Mouse (Mus musculus) forebrain, embryonic 11.5 days (tissue): ENCODE data around the gene Pi4ka. TPM values are rescaled to one million over a fixed set of nuclear protein-coding genes. Genes with fewer than 3 reads are reported as not detected.

Experiments
- ATAC-seq: fragments of 200-750 bp; cut with Nextera tagmentation; replicated peaks from 2 replicates; pipeline ENCODE4 v1.8.0; 2017; ENCODE audit warnings: moderate TSS enrichment; ENCODE audit not compliant: low FRiP score
- DNase-seq: peaks from one replicate; pipeline ENCODE4 v3.0.0-alpha.2; 2017; ENCODE audit warnings: low spot score
- H3K27ac ChIP-seq: fragments of 300-500 bp; sonication (generic); 2 replicates; pipeline ENCODE4 v1.5.1; 2014; ENCODE audit warnings: low read depth, low read length
- H3K27me3 ChIP-seq: fragments of 300-500 bp; sonication (generic); 2 replicates; pipeline ENCODE4 v1.6.1; 2014; ENCODE audit warnings: mild to moderate bottlenecking, low read length, mixed read lengths; ENCODE audit not compliant: control insufficient read depth, insufficient read depth
- H3K36me3 ChIP-seq: fragments of 300-500 bp; sonication (generic); 2 replicates; pipeline ENCODE4 v1.6.1; 2014; ENCODE audit warnings: mild to moderate bottlenecking, low read length, moderate library complexity, mixed read lengths; ENCODE audit not compliant: control insufficient read depth, insufficient read depth
- H3K4me1 ChIP-seq: fragments of 300-500 bp; sonication (generic); replicated peaks from 2 replicates; pipeline ENCODE4 v1.6.1; 2014; ENCODE audit warnings: low read length, mixed read lengths; ENCODE audit not compliant: control insufficient read depth, insufficient read depth
- H3K4me2 ChIP-seq: fragments of 300-500 bp; sonication (generic); 2 replicates; pipeline ENCODE4 v1.6.1; 2014; ENCODE audit warnings: low read depth, mild to moderate bottlenecking, low read length, moderate library complexity, mixed read lengths; ENCODE audit not compliant: severe bottlenecking
- H3K4me3 ChIP-seq: fragments of 300-500 bp; sonication (generic); 2 replicates; pipeline ENCODE4 v1.5.1; 2014; ENCODE audit warnings: low read depth, low read length
- H3K9ac ChIP-seq: fragments of 300-500 bp; sonication (generic); 2 replicates; pipeline ENCODE4 v1.6.1; 2014; ENCODE audit warnings: low read length
- H3K9me3 ChIP-seq: fragments of 300-500 bp; sonication (generic); 2 replicates; pipeline ENCODE4 v1.6.1; 2016; ENCODE audit warnings: low read length, mixed read lengths; ENCODE audit not compliant: control insufficient read depth
- whole genome bisulfite sequencing: fragments of 180-500 bp; shearing (Covaris S2); extraction: QIAGEN DNeasy Blood & Tissue Kit; methylation state at CpG from one replicate; pipeline ENCODE4 v1.1.7; 2014; 5-methylcytosine and 5-hydroxymethylcytosine counted together
- polyA plus RNA-seq: library from polyadenylated mRNA; unstranded; fragments of >200 nt; fragmentation: Nextera tagmentation; extraction: Ambion mirVana; gene quantifications from 2 replicates; pipeline ENCODE4 v1.2.1, GENCODE M21; 2014

The Pi4ka gene
- polyA plus RNA-seq, 1 experiment from 2014 or later, result 54.3 TPM

GRCm38 (mm10) chr16:17405271-17405696 is 830 bp downstream of the Pi4ka start:
- WGBS, result under 1% methylated on average over 22 of the region's 22 CpGs

GRCm38 (mm10) chr16:17402855-17403254 is 3.3 kb downstream of the Pi4ka start:
- ATAC-seq, result no peak
- Histone ChIP-seq H3K27ac (no peak overlapping the region), H3K4me2 (no peak overlapping the region), H3K9me3 (no peaks in the 10 kb centered on the region), H3K27me3 (no peaks in the 10 kb centered on the region), H3K4me3 (no peak overlapping the region), H3K36me3 (no peaks in the 10 kb centered on the region; the same call in 1 of the 2 replicates), H3K9ac (no peak overlapping the region), H3K4me1 (peaks cover 6% of the 10 kb centered on the region; the same call in 1 of the 2 replicates)
- WGBS, result 68% methylated on average over 1 of the region's 1 CpGs
- no peak for DNase-seq

More at GRCm38 (mm10) chr16:17405271-17405696, 830 bp downstream of the Pi4ka start:
- H3K9ac ChIP-seq, result peak overlapping the region; percentile 72
- peak; percentile 85 for ATAC-seq
- peaks cover 6% of the 10 kb centered on the region; the same call in 1 of the 2 replicates for H3K4me1 ChIP-seq
- H3K27me3 ChIP-seq, result no peaks in the 10 kb centered on the region
- H3K9me3 ChIP-seq, result no peaks in the 10 kb centered on the region
- peak overlapping the region; percentile 61 for H3K4me3 ChIP-seq
- DNase-seq, result no peak
- no peaks in the 10 kb centered on the region; the same call in 1 of the 2 replicates for H3K36me3 ChIP-seq
- H3K4me2 ChIP-seq, result peak overlapping the region; percentile 75
- peak overlapping the region; percentile 14; the same call in 1 of the 2 replicates for H3K27ac ChIP-seq

- no peak overlapping the region for H3K4me2 ChIP-seq
- DNase-seq (no peak), ATAC-seq (no peak)
- no peaks in the 10 kb centered on the region for H3K27me3 ChIP-seq
- H3K9me3 ChIP-seq, result no peaks in the 10 kb centered on the region
- H3K9ac ChIP-seq, result no peak overlapping the region
- no peak overlapping the region for H3K4me3 ChIP-seq
- WGBS, result 88% methylated on average over 4 of the region's 4 CpGs
- no peak overlapping the region for H3K27ac ChIP-seq
- H3K36me3 ChIP-seq, result no peaks in the 10 kb centered on the region
- H3K4me1 ChIP-seq, result no peaks in the 10 kb centered on the region
These were observed 13.3 kb downstream of the Pi4ka start for GRCm38 (mm10) chr16:17392784-17393183.

GRCm38 (mm10) chr16:17383594-17384326 is 22.4 kb downstream of the Pi4ka start:
- no peaks in the 10 kb centered on the region for H3K27me3 ChIP-seq
- no peak overlapping the region for H3K4me3 ChIP-seq
- H3K36me3 ChIP-seq, result no peaks in the 10 kb centered on the region
- DNase-seq (no peak), ATAC-seq (no peak)
- H3K27ac ChIP-seq, result no peak overlapping the region
- no peak overlapping the region for H3K9ac ChIP-seq
- WGBS, result 83% methylated on average over 2 of the region's 2 CpGs
- no peaks in the 10 kb centered on the region for H3K9me3 ChIP-seq
- H3K4me2 ChIP-seq, result no peak overlapping the region
- H3K4me1 ChIP-seq, result no peaks in the 10 kb centered on the region

GRCm38 (mm10) chr16:17382306-17382705 is 23.8 kb downstream of the Pi4ka start:
- Histone ChIP-seq H3K4me1 (no peaks in the 10 kb centered on the region), H3K36me3 (no peaks in the 10 kb centered on the region), H3K27ac (no peak overlapping the region), H3K4me2 (no peak overlapping the region), H3K9me3 (no peaks in the 10 kb centered on the region), H3K27me3 (no peaks in the 10 kb centered on the region), H3K4me3 (no peak overlapping the region), H3K9ac (no peak overlapping the region)
- 98% methylated on average over 4 of the region's 4 CpGs for WGBS
- DNase-seq (no peak), ATAC-seq (no peak)

GRCm38 (mm10) chr16:17358787-17359186 is 47.3 kb downstream of the Pi4ka start:
- no peaks in the 10 kb centered on the region for H3K4me1 ChIP-seq
- DNase-seq, result no peak
- no peak overlapping the region for H3K9ac ChIP-seq
- no peaks in the 10 kb centered on the region for H3K9me3 ChIP-seq
- 95% methylated on average over 4 of the region's 4 CpGs for whole genome bisulfite sequencing
- no peak overlapping the region for H3K4me3 ChIP-seq
- H3K27ac ChIP-seq, result no peak overlapping the region
- no peaks in the 10 kb centered on the region for H3K27me3 ChIP-seq
- no peak for ATAC-seq
- H3K4me2 ChIP-seq, result no peak overlapping the region
- no peaks in the 10 kb centered on the region; the same call in 1 of the 2 replicates for H3K36me3 ChIP-seq

- Histone ChIP-seq H3K27ac (no peak overlapping the region), H3K4me2 (no peak overlapping the region), H3K27me3 (no peaks in the 10 kb centered on the region), H3K9me3 (no peaks in the 10 kb centered on the region), H3K36me3 (no peaks in the 10 kb centered on the region; the same call in 1 of the 2 replicates), H3K4me3 (no peak overlapping the region), H3K4me1 (no peaks in the 10 kb centered on the region), H3K9ac (no peak overlapping the region)
- DNase-seq (no peak), ATAC-seq (no peak)
- 93% methylated on average over 6 of the region's 6 CpGs for WGBS
These were observed 50.1 kb downstream of the Pi4ka start for GRCm38 (mm10) chr16:17356031-17356430.

GRCm38 (mm10) chr16:17346766-17347165 is 59.3 kb downstream of the Pi4ka start:
- 92% methylated on average over 1 of the region's 1 CpGs for WGBS
- Histone ChIP-seq H3K4me3 (no peak overlapping the region), H3K4me2 (no peak overlapping the region), H3K4me1 (no peaks in the 10 kb centered on the region), H3K27me3 (no peaks in the 10 kb centered on the region), H3K27ac (no peak overlapping the region), H3K9ac (no peak overlapping the region), H3K36me3 (peaks cover 5% of the 10 kb centered on the region), H3K9me3 (no peaks in the 10 kb centered on the region)
- ATAC-seq (no peak), DNase-seq (no peak)

- Histone ChIP-seq H3K9me3 (no peaks in the 10 kb centered on the region), H3K36me3 (peaks cover 5% of the 10 kb centered on the region), H3K27ac (no peak overlapping the region), H3K4me2 (no peak overlapping the region), H3K4me1 (no peaks in the 10 kb centered on the region), H3K9ac (no peak overlapping the region), H3K27me3 (no peaks in the 10 kb centered on the region), H3K4me3 (no peak overlapping the region)
- DNase-seq (no peak), ATAC-seq (no peak)
- 89% methylated on average over 2 of the region's 2 CpGs for WGBS
These were observed 60.3 kb downstream of the Pi4ka start for GRCm38 (mm10) chr16:17345813-17346155.
